Mouse (Mus musculus): ENCODE measurements at regions not wholly inside any gene's neighbourhood (a gene's known extent, or its start where the extent isn't known, plus 50 kb on each side); places are given as distances from the start of the nearest gene placed in this dataset.
A peak's percentile ranks its signal among the peaks of the same experiment; 100 is the strongest.

DNA sequence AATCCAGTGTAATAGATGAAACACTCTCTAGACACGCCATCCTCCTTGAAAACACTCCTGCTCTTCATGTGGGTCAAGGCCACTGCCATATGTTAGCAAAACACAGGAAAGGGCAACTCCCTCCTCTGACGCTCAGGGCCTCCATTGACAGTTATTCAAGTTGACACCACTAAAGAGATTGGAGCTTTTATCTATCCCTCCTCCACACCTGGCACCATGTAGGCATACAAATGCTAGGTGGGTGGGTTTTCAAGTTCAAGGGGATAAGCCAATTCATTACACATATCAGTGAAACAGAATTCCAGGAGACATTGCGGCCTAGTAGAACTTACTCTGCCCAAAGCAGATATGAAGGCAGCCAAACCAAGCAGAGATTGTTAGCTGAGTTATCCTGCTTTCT lies 331.0 kb downstream of the Tns1 start:
- no peak for DNase-seq (ENCODE audit: low spot score)
- H3K4me3 ChIP-seq, result no peak overlapping the region
- no peaks in the 10 kb centered on the region for H3K27me3 ChIP-seq (ENCODE audit: insufficient read depth, poor library complexity, severe bottlenecking)
- H3K36me3 ChIP-seq, result no peaks in the 10 kb centered on the region
- no peak overlapping the region for H3K27ac ChIP-seq
- H3K9me3 ChIP-seq, result no peaks in the 10 kb centered on the region
- 83% methylated on average over 3 of the region's 3 CpGs for WGBS
- H3K4me1 ChIP-seq (replicated peaks), result 0 out of 2 replicates have a peak, but pooled peaks cover 3% of the 10 kb centered on the region

DNA sequence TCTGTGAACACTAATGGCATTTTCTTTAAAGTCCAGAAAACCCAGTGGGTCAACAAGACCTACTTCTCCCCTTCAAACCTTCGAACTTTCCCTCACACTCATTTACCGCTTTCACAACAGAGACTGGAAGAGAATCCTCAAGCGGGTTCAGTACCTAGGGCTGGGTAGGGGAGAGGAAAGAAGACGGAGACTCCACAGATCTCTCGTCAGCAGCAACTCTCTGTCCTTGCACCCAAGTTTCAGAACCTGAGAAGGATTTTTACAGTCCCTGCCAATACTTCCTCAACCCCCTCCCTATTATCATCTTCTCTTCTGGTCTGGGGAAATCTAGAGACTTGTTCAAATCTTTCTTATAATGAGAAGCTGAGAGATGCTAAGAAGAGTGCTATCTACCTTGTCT lies 331.9 kb downstream of the Tns1 start:
- Histone ChIP-seq H3K27me3 (ENCODE audit: insufficient read depth, poor library complexity, severe bottlenecking) (no peaks in the 10 kb centered on the region), H3K9me3 (no peaks in the 10 kb centered on the region), H3K4me1 (replicated peaks) (peaks cover 9% of the 10 kb centered on the region), H3K4me3 (no peak overlapping the region), H3K27ac (no peak overlapping the region), H3K36me3 (no peaks in the 10 kb centered on the region)
- WGBS, result 95% methylated on average over 5 of the region's 5 CpGs
- DNase-seq (ENCODE audit: low spot score), result no peak

DNA sequence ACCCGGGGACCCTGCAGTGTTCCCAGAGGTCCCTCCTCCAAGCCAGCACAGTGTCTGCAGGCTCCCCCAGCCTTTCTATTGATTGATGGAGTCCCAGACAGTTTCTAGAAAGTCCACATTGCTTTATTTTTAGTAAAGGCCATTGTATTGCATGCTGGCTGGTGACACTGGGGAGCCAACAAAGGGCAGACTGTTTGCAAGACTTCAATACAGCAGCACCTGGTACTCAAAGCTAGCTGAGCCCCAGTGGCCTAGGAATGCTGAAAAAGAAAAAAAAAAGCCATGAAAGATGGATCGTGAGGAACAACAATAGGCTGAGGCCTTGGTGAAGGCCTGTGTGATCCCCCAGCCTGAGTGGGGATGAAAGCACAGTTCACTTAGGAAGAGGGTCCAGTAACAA lies 336.6 kb downstream of the Tns1 start:
- H3K27me3 ChIP-seq (ENCODE audit: insufficient read depth, poor library complexity, severe bottlenecking), result no peaks in the 10 kb centered on the region
- no peaks in the 10 kb centered on the region for H3K9me3 ChIP-seq
- no peak overlapping the region for H3K4me3 ChIP-seq
- peaks cover 8% of the 10 kb centered on the region for H3K4me1 ChIP-seq (replicated peaks)
- peak overlapping the region; percentile 82 for H3K27ac ChIP-seq
- WGBS, result 23% methylated on average over 2 of the region's 2 CpGs
- DNase-seq (ENCODE audit: low spot score), result peak; percentile 42
- H3K36me3 ChIP-seq, result no peaks in the 10 kb centered on the region

DNA sequence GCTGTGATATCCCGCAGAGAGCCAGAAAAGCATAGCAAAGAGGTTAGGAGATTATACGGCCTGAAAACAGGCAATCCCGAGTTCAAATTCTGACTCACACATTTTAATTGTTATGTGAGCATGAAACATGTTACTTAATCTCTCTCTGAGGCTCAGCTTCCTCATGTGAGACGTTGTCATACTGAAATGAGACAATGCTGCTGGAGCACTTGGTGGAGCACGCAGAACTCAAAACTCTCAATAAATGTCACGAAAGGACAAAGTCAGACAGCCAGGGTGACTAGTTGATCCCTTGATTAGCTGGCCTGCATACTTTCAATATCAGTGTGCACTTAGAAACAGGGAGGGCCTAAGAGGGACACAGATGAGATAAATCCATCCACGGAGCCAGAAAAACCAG lies 337.0 kb downstream of the Tns1 start:
- DNase-seq (ENCODE audit: low spot score), result no peak
- 76% methylated on average over 7 of the region's 7 CpGs for WGBS

DNA sequence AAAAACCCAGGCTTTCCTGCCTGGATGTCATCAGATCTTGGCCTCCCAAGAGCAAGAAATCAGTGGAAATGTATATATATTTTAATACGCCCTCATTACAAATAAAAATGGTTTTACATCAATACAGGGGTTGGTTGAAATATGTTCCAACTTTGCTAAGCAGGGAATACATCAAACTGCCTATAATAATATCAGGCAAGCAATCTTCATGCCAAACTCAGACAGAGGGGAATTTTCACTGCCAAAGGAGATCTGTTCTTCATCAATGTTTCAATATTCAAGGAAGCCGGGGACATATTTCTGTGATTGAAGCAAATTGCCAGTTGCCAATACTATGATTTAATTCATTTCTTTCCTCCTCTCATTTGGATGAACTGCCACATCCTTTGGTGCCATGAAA lies 340.9 kb downstream of the Tns1 start:
- no peak for DNase-seq (ENCODE audit: low spot score)
- H3K4me3 ChIP-seq, result no peak overlapping the region
- H3K27me3 ChIP-seq (ENCODE audit: insufficient read depth, poor library complexity, severe bottlenecking), result no peaks in the 10 kb centered on the region
- H3K4me1 ChIP-seq (replicated peaks), result peaks cover 8% of the 10 kb centered on the region
- H3K9me3 ChIP-seq, result no peaks in the 10 kb centered on the region
- no peak overlapping the region for H3K27ac ChIP-seq
- WGBS, result 90% methylated on average over 2 of the region's 2 CpGs
- H3K36me3 ChIP-seq, result no peaks in the 10 kb centered on the region

More for the DNA sequence above, 337.0 kb downstream of the Tns1 start:
- no peaks in the 10 kb centered on the region for H3K36me3 ChIP-seq
- no peak overlapping the region for H3K4me3 ChIP-seq
- no peaks in the 10 kb centered on the region for H3K9me3 ChIP-seq
- H3K27ac ChIP-seq, result peak overlapping the region; percentile 82
- H3K27me3 ChIP-seq (ENCODE audit: insufficient read depth, poor library complexity, severe bottlenecking), result no peaks in the 10 kb centered on the region
- peaks cover 8% of the 10 kb centered on the region for H3K4me1 ChIP-seq (replicated peaks)

DNA sequence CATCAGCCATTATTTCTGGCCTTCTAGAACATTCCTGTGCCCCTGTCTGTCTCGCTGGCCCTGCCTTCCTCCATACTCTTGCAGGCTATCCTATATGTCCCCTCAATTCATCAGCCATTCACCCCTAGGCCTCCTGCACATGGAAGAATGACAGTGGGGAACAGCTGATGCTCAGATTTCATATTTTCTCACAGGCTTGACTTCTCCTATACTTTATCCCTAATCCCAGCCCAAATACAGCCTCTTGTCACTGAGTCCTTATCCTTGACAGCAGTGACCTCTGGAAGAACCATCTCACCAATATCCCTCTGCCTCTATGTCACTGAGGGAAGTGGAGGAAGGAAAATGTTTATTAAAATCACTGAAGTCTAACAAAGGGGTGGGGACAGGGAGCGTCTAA lies 341.4 kb downstream of the Tns1 start:
- H3K9me3 ChIP-seq, result no peaks in the 10 kb centered on the region
- no peak overlapping the region for H3K27ac ChIP-seq
- no peak overlapping the region for H3K4me3 ChIP-seq
- no peak for DNase-seq (ENCODE audit: low spot score)
- WGBS, result 72% methylated on average over 2 of the region's 2 CpGs
- H3K27me3 ChIP-seq (ENCODE audit: insufficient read depth, poor library complexity, severe bottlenecking), result no peaks in the 10 kb centered on the region
- H3K36me3 ChIP-seq, result no peaks in the 10 kb centered on the region
- peaks cover 8% of the 10 kb centered on the region for H3K4me1 ChIP-seq (replicated peaks)

DNA sequence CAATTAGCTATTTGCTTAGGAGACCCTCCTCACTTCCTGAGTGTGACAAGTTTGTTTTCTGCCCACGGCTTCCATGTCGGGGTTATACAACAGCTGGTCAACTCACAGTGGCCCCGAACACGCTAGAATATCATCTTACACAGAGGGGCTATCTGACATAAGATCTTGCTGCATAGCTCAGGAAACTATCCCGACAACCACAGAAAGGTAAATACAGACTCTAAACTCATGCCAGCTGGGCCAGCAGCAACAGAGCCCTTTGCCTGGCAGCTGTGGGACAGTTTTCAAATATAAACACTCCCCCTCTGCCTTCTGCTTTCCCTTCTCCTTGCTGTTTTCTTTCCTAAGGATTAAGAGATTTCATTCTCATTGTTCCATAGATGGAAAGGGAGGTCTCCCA lies 352.5 kb downstream of the Tns1 start:
- DNase-seq (ENCODE audit: low spot score), result peak; percentile 28
- 55% methylated on average over 5 of the region's 5 CpGs for WGBS
- H3K36me3 ChIP-seq, result no peaks in the 10 kb centered on the region
- no peaks in the 10 kb centered on the region for H3K9me3 ChIP-seq
- peak overlapping the region; percentile 53; the same call in 1 of the 2 replicates for H3K27ac ChIP-seq
- no peak overlapping the region for H3K4me3 ChIP-seq
- H3K27me3 ChIP-seq (ENCODE audit: insufficient read depth, poor library complexity, severe bottlenecking), result no peaks in the 10 kb centered on the region
- peaks cover 4% of the 10 kb centered on the region; the same call in 1 of the 2 replicates for H3K4me1 ChIP-seq (replicated peaks)

DNA sequence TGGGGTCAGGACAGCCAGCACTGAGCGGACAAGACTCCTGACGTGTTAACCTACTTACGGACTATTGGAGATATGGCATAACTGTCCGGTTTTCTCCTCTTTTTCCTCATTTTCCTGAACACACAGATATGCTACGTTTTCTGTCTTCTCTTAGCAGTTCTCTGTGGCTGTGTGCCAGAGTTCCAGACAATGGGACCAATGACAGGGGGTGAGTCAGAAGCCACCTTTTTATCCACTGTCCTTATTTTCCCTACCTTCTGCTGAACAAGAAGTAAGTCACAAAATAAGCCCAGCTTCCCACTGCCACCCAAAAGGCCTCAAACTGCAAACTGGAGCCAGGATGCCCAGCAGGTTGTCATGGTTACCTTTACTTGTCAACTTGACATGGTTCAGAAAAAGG lies 353.6 kb downstream of the Tns1 start:
- WGBS, result 85% methylated on average over 5 of the region's 5 CpGs
- Histone ChIP-seq H3K4me3 (no peak overlapping the region), H3K4me1 (replicated peaks) (peaks cover 4% of the 10 kb centered on the region; the same call in 1 of the 2 replicates), H3K27me3 (ENCODE audit: insufficient read depth, poor library complexity, severe bottlenecking) (no peaks in the 10 kb centered on the region), H3K36me3 (no peaks in the 10 kb centered on the region), H3K27ac (no peak overlapping the region), H3K9me3 (no peaks in the 10 kb centered on the region)
- DNase-seq (ENCODE audit: low spot score), result no peak

DNA sequence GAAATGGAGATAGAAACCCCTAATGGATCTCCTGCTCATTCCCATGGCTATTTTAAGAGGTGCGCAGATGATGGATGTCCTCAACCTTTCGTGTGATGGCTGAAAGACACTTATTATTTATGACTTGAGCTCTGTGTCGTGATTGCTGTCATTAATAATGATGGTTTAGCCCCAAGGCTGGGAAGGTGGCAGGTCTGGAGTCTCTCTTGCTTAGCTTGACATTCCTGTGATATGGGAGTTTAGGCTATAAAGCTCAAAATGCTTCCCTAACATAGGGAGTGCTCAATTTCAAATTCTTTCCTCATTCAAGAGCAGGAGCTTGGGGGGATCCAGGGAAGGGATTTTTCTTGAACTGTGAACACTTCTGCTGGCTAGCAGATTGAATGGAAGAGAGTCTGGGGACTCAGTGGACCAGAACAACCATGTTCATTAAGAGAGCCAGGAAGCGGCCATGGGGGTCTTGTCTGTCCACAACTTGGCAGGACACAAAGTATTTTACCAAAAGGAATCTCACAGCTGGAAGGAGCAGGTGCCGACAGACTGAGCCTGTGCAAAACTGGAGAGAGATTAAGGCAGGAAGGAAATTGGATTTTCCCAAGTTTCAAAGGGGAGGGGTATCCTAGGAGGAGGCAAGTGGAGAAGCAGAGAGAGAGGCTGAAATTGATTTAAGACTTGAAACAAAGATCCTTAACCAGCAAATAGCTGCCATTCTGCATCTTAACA lies 359.5 kb downstream of the Tns1 start:
- H3K27ac ChIP-seq, result no peak overlapping the region
- no peak overlapping the region for H3K4me3 ChIP-seq
- no peaks in the 10 kb centered on the region for H3K36me3 ChIP-seq
- H3K27me3 ChIP-seq (ENCODE audit: insufficient read depth, poor library complexity, severe bottlenecking), result no peaks in the 10 kb centered on the region
- no peaks in the 10 kb centered on the region for H3K9me3 ChIP-seq
- DNase-seq (ENCODE audit: low spot score), result no peak
- H3K4me1 ChIP-seq (replicated peaks), result 0 out of 2 replicates have a peak, but pooled peaks cover 2% of the 10 kb centered on the region
- WGBS, result 66% methylated on average over 5 of the region's 5 CpGs

DNA sequence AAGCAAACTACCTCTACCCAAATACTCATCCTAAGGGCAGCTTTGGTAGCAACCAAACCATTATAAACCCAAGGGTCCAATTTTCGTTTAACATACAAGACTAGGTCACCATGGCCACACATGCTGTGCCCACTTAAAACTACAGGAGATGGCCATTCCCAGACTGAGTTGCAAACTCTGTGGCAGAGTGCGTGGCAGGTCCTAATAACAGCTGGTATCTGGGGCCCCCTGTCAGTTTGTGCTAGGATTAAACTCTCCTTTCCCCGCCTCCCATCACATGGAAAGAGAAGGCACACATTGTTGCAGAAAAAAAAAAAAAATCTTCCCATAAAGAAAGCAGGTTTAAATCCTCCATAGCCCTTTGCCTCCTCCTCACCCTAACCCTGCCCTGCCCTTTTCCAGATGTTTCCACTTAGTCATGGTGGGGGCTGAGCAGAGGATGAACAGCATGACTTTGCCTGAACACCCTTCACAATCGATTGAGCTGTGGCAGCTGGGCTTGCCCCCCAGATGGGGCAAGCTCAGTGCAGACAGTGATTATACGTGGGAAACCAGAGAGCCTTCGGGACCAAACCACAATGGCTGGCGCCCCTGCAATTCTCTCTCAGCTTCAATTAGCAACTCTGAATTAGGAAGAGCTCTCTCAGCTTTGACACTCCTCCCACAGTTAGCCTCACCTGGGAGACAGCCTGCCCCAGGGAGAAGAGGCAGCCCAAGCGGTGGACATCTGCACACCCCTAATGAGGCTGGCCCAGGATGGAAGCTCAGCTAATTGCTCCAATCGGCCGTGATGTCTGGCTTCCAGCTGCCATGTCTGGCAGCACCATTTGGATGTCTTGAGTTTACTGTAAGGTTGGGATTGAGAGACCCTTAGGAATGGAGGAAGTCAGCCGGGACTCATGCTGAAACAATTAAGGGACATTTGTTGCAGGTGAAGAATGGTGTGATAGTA lies 365.9 kb downstream of the Tns1 start:
- peak; percentile 74 for DNase-seq (ENCODE audit: low spot score)
- Histone ChIP-seq H3K4me1 (replicated peaks) (peaks cover 27% of the 10 kb centered on the region), H3K36me3 (no peaks in the 10 kb centered on the region), H3K27ac (peak overlapping the region; percentile 50), H3K4me3 (no peak overlapping the region), H3K27me3 (ENCODE audit: insufficient read depth, poor library complexity, severe bottlenecking) (no peaks in the 10 kb centered on the region), H3K9me3 (no peaks in the 10 kb centered on the region)
- 37% methylated on average over 11 of the region's 11 CpGs for WGBS

DNA sequence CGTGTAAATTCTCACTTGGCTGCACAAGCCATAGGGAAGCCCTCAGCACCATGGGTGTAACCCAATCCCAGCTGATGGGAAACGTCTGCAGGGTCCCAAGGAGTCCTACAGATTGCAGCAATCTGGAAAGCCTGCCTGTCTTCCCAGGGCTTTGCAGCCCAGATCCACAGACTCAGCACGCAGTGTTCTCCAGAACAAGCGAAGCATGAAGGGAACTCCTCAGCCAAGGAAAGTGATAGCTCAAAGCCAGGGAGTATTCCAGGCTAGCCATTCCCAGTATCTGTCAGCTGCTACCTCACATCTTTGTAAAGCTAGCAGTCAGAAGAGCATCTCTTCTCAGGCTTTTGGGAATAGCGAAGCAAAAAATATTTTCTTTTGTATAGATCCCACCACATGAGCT lies 368.5 kb downstream of the Tns1 start:
- no peaks in the 10 kb centered on the region for H3K27me3 ChIP-seq (ENCODE audit: insufficient read depth, poor library complexity, severe bottlenecking)
- H3K27ac ChIP-seq, result peak overlapping the region; percentile 23; the same call in 1 of the 2 replicates
- DNase-seq (ENCODE audit: low spot score), result no peak
- WGBS, result 58% methylated on average over 5 of the region's 5 CpGs
- no peaks in the 10 kb centered on the region for H3K9me3 ChIP-seq
- H3K4me1 ChIP-seq (replicated peaks), result peaks cover 27% of the 10 kb centered on the region
- no peaks in the 10 kb centered on the region for H3K36me3 ChIP-seq
- no peak overlapping the region for H3K4me3 ChIP-seq

DNA sequence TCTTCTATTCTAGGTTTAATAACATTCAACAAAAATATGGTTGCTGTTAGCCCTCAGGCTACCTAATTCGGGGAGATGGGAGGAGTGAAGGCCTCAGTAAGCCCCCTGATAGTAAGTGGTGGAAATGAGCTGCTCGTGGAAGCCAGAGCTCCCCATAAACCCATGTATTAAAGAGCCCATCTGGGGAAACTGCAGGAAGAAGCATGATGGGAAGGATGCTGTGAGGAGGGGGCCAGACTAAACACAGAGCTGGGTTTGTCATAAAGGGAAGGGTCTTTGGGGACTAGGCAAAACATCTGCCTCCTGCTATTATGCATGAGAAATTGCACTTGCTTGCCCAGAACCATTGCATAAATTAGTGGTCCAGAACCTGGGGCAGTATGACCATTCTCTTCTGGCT lies 369.3 kb downstream of the Tns1 start:
- no peak overlapping the region for H3K27ac ChIP-seq
- no peaks in the 10 kb centered on the region for H3K27me3 ChIP-seq (ENCODE audit: insufficient read depth, poor library complexity, severe bottlenecking)
- 75% methylated on average over 2 of the region's 2 CpGs for WGBS
- DNase-seq (ENCODE audit: low spot score), result no peak
- no peaks in the 10 kb centered on the region for H3K36me3 ChIP-seq
- peaks cover 27% of the 10 kb centered on the region for H3K4me1 ChIP-seq (replicated peaks)
- no peak overlapping the region for H3K4me3 ChIP-seq
- H3K9me3 ChIP-seq, result no peaks in the 10 kb centered on the region

DNA sequence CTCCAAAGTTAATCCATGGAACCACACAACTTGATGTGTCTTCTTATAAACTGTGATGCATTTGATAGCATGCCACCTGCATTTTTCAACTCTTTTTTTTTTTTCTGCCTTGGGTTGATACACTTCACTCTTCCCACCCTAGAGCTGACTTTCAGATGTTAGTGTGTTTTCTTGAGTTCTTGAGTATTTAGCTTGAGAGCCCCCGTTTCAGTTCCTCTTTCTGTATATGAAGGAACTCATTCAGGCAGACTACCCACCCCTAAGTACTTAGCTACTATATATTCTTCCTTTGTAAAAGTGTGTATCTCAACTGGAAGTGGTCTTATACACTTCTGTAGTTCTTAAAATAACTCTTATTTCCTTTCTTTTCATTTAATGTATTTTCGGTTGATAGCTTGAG lies 371.1 kb downstream of the Tns1 start:
- no peak for DNase-seq (ENCODE audit: low spot score)
- Histone ChIP-seq H3K4me1 (replicated peaks) (peaks cover 17% of the 10 kb centered on the region), H3K27me3 (ENCODE audit: insufficient read depth, poor library complexity, severe bottlenecking) (no peaks in the 10 kb centered on the region), H3K36me3 (no peaks in the 10 kb centered on the region), H3K27ac (no peak overlapping the region), H3K4me3 (no peak overlapping the region), H3K9me3 (no peaks in the 10 kb centered on the region)
- 92% methylated on average over 2 of the region's 2 CpGs for WGBS
